Mouse (Mus musculus) naive thymus-derived CD4-positive, alpha-beta T cell, adult 2 months (primary cell): ENCODE measurements around the gene Luc7l2.

Experiments
- DNase-seq: peaks from one replicate; pipeline ENCODE4 v3.0.0-alpha.2; 2011; ENCODE audit warnings: low read depth

Gene Luc7l2

GRCm38 (mm10) chr6:38650263-38650937 is 99.3 kb downstream of the Luc7l2 start:
- peak; percentile 71 for DNase-seq
